Mouse (Mus musculus): Measurements from ENCODE around the gene Tfip11. TPM values are rescaled to one million over a fixed set of nuclear protein-coding genes. Genes with fewer than 3 reads are reported as not detected.
A peak's percentile ranks its signal among the peaks of the same experiment; 100 is the strongest.

The Tfip11 gene
- total and polyA plus RNA-seq, 3 experiments: 34.6 to 44.7 TPM; not detected in 1

DNA sequence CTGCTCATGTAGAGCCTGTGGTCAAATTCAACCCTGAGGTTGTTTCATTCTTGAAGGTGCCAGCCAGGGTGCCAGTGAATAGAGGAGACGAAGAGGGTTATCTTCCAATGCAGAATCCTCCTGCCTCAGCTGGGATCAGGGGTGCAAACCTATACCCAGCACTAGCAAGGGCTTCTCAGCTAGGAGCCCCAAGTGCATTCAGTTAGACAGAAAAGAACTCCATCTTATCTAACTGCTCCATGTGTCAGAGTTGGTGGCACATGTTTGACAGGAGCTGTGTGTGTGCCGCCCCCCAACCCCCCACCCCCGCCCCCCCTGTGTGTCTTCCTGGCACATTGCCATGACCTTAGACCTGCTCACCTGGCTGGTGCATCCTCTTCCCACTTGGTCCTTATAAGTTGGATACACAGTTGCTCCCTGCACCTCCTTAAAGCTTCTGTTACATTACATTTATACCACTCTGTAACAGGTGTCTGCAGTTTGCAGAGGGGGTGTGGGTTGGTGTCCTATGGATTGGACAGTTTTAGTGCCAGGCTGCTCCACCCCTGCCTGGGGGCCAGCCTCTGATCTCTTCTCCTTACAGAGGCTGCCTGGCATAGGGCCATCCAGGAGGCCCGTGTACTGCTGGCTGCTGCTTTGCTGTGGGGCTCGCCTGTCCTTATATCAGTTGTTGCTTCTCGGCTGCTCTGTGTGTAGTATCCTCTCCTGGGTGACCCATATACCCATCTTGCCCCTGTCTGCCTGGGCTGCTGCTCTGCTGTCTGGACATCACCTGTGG is 29.6 kb upstream of the Tfip11 start:
- Histone ChIP-seq H3K9me3 (replicated peaks; ENCODE audit: insufficient read depth, low read length) (no peaks in the 10 kb centered on the region), H3K4me3 (ENCODE audit: control insufficient read depth in 1 of 2, insufficient read depth in 1 of 2, low read depth in 2 of 2, low read length in 2 of 2) (no peak overlapping the region), H3K27ac (ENCODE audit: control insufficient read depth, low read depth, low read length) (peak overlapping the region; percentile 57), H3K79me2 (ENCODE audit: control insufficient read depth, insufficient read depth, low read length, poor library complexity) (peaks cover 53% of the 10 kb centered on the region; the same call in 1 of the 2 replicates), H3K4me1 (ENCODE audit: control insufficient read depth in 1 of 2, insufficient read depth in 2 of 2, low read length in 2 of 2) (peaks cover 23 to 42% of the 10 kb centered on the region in 2 experiments), H3K27me3 (ENCODE audit: control insufficient read depth in 1 of 2, insufficient read depth in 2 of 2, low read length in 2 of 2) (no peaks in the 10 kb centered on the region), H3K9ac (ENCODE audit: control insufficient read depth, low read depth, low read length, poor library complexity, severe bottlenecking) (no peak overlapping the region; the same call in 1 of the 2 replicates), H3K36me3 (ENCODE audit: control insufficient read depth in 1 of 2, insufficient read depth in 2 of 2, low read length in 2 of 2) (peaks cover 0 to 25% of the 10 kb centered on the region in 2 experiments; a peak in 2 of 4 replicates)
- peak; percentile 71 for DNase-seq (ENCODE audit: low read depth, low spot score)
- no peak for TF ChIP-seq ETS1 (IDR thresholded peaks at IDR 0.05; ENCODE audit: low read depth, low read length)
- TF ChIP-seq MYB (IDR thresholded peaks at IDR 0.05; ENCODE audit: low read depth, low read length): no peak
- no peak for TF ChIP-seq HCFC1 (IDR thresholded peaks at IDR 0.05; ENCODE audit: low read depth, low read length)
- TF ChIP-seq EP300 (IDR thresholded peaks at IDR 0.05; ENCODE audit: low read depth in 1 of 2, low read length in 2 of 2): peak; percentile 18 to 70; a peak in 3 of 4 replicates
- no peak for TF ChIP-seq E2F4 (IDR thresholded peaks at IDR 0.05; ENCODE audit: borderline replicate concordance, low read depth, low read length)
- TF ChIP-seq MYC (IDR thresholded peaks at IDR 0.05; ENCODE audit: low read depth, low read length): peak; percentile 58
- TF ChIP-seq ZKSCAN1 (IDR thresholded peaks at IDR 0.05; ENCODE audit: low read depth, low read length): no peak
- no peak for TF ChIP-seq NELFE (IDR thresholded peaks at IDR 0.05; ENCODE audit: low read depth, low read length)
- TF ChIP-seq TAL1 (IDR thresholded peaks at IDR 0.05; ENCODE audit: low read length): peak; percentile 65
- TF ChIP-seq RAD21 (IDR thresholded peaks at IDR 0.05; ENCODE audit: low read depth, low read length): no peak
- no peak for TF ChIP-seq CHD2 (IDR thresholded peaks at IDR 0.05; ENCODE audit: low read length)
- TF ChIP-seq GATA1 (IDR thresholded peaks at IDR 0.05; ENCODE audit: low read depth, low read length): no peak; the same call in 1 of the 2 replicates
- TF ChIP-seq SMC3 (IDR thresholded peaks at IDR 0.05; ENCODE audit: low read depth, low read length): no peak
- TF ChIP-seq JUND (IDR thresholded peaks at IDR 0.05; ENCODE audit: low read depth, low read length): no peak
- no peak for TF ChIP-seq NRF1 (IDR thresholded peaks at IDR 0.05; ENCODE audit: insufficient read depth, low read depth, low read length, poor library complexity, severe bottlenecking)
- TF ChIP-seq TBP (IDR thresholded peaks at IDR 0.05; ENCODE audit: low read depth, low read length): no peak
- no peak for TF ChIP-seq BHLHE40 (IDR thresholded peaks at IDR 0.05; ENCODE audit: borderline replicate concordance, low read depth, low read length)
- no peak for TF ChIP-seq CHD1 (IDR thresholded peaks at IDR 0.05; ENCODE audit: low read depth, low read length)
- peak; percentile 33; the same call in 1 of the 2 replicates for TF ChIP-seq MAZ (IDR thresholded peaks at IDR 0.05; ENCODE audit: low read depth, low read length)
- TF ChIP-seq POLR2AphosphoS2 (IDR thresholded peaks at IDR 0.05; ENCODE audit: low read length): no peak
- TF ChIP-seq MXI1 (IDR thresholded peaks at IDR 0.05; ENCODE audit: low read depth, low read length): peak; percentile 72
- TF ChIP-seq ZNF384 (IDR thresholded peaks at IDR 0.05; ENCODE audit: low read depth, low read length): no peak
- no peak for TF ChIP-seq POLR2AphosphoS5 (IDR thresholded peaks at IDR 0.05; ENCODE audit: borderline replicate concordance, low read depth, low read length)
- TF ChIP-seq ELF1 (IDR thresholded peaks at IDR 0.05; ENCODE audit: low read depth, low read length): no peak
- peak; percentile 66 for TF ChIP-seq TCF12 (IDR thresholded peaks at IDR 0.05; ENCODE audit: low read depth, low read length)
- TF ChIP-seq USF2 (IDR thresholded peaks at IDR 0.05; ENCODE audit: borderline replicate concordance in 1 of 2, insufficient read depth in 1 of 2, low read depth in 1 of 2, low read length in 2 of 2): no peak
- no peak for TF ChIP-seq ZMIZ1 (IDR thresholded peaks at IDR 0.05; ENCODE audit: low read depth, low read length)
- TF ChIP-seq POLR2A (IDR thresholded peaks at IDR 0.05; ENCODE audit: control insufficient read depth in 1 of 2, insufficient read depth in 1 of 2, low read depth in 1 of 2, low read length in 2 of 2, poor library complexity in 1 of 2): no peak
- TF ChIP-seq ZC3H11A (IDR thresholded peaks at IDR 0.05; ENCODE audit: low read depth, low read length): no peak
- TF ChIP-seq GABPA (IDR thresholded peaks at IDR 0.05; ENCODE audit: low read depth, low read length): no peak
- no peak for TF ChIP-seq MAFK (IDR thresholded peaks at IDR 0.05; ENCODE audit: borderline replicate concordance, low read depth, low read length)
- no peak for TF ChIP-seq USF1 (IDR thresholded peaks at IDR 0.05; ENCODE audit: low read depth, low read length)
- TF ChIP-seq SIN3A (IDR thresholded peaks at IDR 0.05; ENCODE audit: low read length): peak; percentile 69; the same call in 1 of the 2 replicates
- TF ChIP-seq MAX (IDR thresholded peaks at IDR 0.05; ENCODE audit: low read length): peak; percentile 60; the same call in 1 of the 2 replicates
- no peak for TF ChIP-seq MEF2A (IDR thresholded peaks at IDR 0.05; ENCODE audit: extremely low read depth, insufficient replicate concordance, low read depth, low read length, poor library complexity, severe bottlenecking)
- TF ChIP-seq KAT2A (conservative IDR thresholded peaks at IDR 0.05; ENCODE audit: low read depth, low read length): no peak
